Mouse (Mus musculus) embryonic facial prominence, embryonic 11.5 days (tissue): ENCODE measurements around the gene Drc3. TPM values are rescaled to one million over a fixed set of nuclear protein-coding genes. Genes with fewer than 3 reads are reported as not detected.

Experiments used
- ATAC-seq: fragments of 200-750 bp; cut with Nextera tagmentation; replicated peaks from 2 replicates; pipeline ENCODE4 v1.8.0; 2017; ENCODE audit warnings: low read depth; ENCODE audit not compliant: insufficient number of reproducible peaks, low FRiP score, low TSS enrichment
- DNase-seq: peaks from one replicate; pipeline ENCODE4 v3.0.0-alpha.2; 2015; ENCODE audit warnings: low spot score
- H3K27ac ChIP-seq: fragments of 300-500 bp; sonication (generic); replicated peaks from 2 replicates; pipeline ENCODE4 v1.5.1; 2014; ENCODE audit warnings: mild to moderate bottlenecking, low read depth, low read length, control low read depth
- H3K27me3 ChIP-seq: fragments of 300-500 bp; sonication (generic); 2 replicates; pipeline ENCODE4 v1.6.1; 2014; ENCODE audit warnings: mild to moderate bottlenecking, low read length, moderate library complexity, mixed read lengths; ENCODE audit not compliant: control insufficient read depth, insufficient read depth
- H3K36me3 ChIP-seq: fragments of 300-500 bp; sonication (generic); replicated peaks from 2 replicates; pipeline ENCODE4 v1.6.1; 2014; ENCODE audit warnings: low read depth, mild to moderate bottlenecking, low read length, moderate library complexity, mixed read lengths; ENCODE audit not compliant: control insufficient read depth, insufficient read depth
- H3K4me1 ChIP-seq: fragments of 300-500 bp; sonication (generic); 2 replicates; pipeline ENCODE4 v1.6.1; 2014; ENCODE audit warnings: low read length, mixed read lengths; ENCODE audit not compliant: control insufficient read depth, insufficient read depth
- H3K4me2 ChIP-seq: fragments of 300-500 bp; sonication (generic); 2 replicates; pipeline ENCODE4 v1.6.1; 2014; ENCODE audit warnings: low read depth, mild to moderate bottlenecking, control low read depth, low read length, moderate library complexity
- H3K4me3 ChIP-seq: fragments of 300-500 bp; sonication (generic); 2 replicates; pipeline ENCODE4 v1.5.1; 2014; ENCODE audit warnings: low read depth, low read length, control low read depth
- H3K9ac ChIP-seq: fragments of 300-500 bp; sonication (generic); replicated peaks from 2 replicates; pipeline ENCODE4 v1.6.1; 2014; ENCODE audit warnings: mild to moderate bottlenecking, control low read depth, low read length
- H3K9me3 ChIP-seq: fragments of 300-500 bp; sonication (generic); replicated peaks from 2 replicates; pipeline ENCODE4 v1.6.1; 2016; ENCODE audit warnings: mild to moderate bottlenecking, low read length, inconsistent platforms, mixed read lengths; ENCODE audit not compliant: control insufficient read depth
- WGBS: fragments of 180-500 bp; shearing (Covaris S2); extraction: QIAGEN DNeasy Blood & Tissue Kit; methylation state at CpG from one replicate; pipeline ENCODE4 v1.1.7; 2014; 5-methylcytosine and 5-hydroxymethylcytosine counted together
- polyA plus RNA-seq: library from polyadenylated mRNA; unstranded; fragments of >200 nt; fragmentation: Nextera tagmentation; extraction: Ambion mirVana; gene quantifications from 2 replicates; pipeline ENCODE4 v1.2.1, GENCODE M21; 2014

Gene Drc3
- polyA plus RNA-seq, 1 experiment from 2014 or later, result 2.2 TPM

- WGBS, result 80% methylated on average over 4 of the region's 4 CpGs
Measured at GRCm38 (mm10) chr11:60345868-60346267, 7.3 kb upstream of the Drc3 start.

GRCm38 (mm10) chr11:60346537-60346936 is 6.6 kb upstream of the Drc3 start:
- no peaks in the 10 kb centered on the region for H3K36me3 ChIP-seq
- ATAC-seq (no peak), DNase-seq (no peak)
- no peak overlapping the region for H3K4me3 ChIP-seq
- no peaks in the 10 kb centered on the region for H3K9me3 ChIP-seq
- H3K9ac ChIP-seq, result no peak overlapping the region
- WGBS, result 81% methylated on average over 4 of the region's 4 CpGs
- H3K27ac ChIP-seq, result no peak overlapping the region
- H3K27me3 ChIP-seq, result no peaks in the 10 kb centered on the region
- no peak overlapping the region for H3K4me2 ChIP-seq
- H3K4me1 ChIP-seq, result no peaks in the 10 kb centered on the region

More at GRCm38 (mm10) chr11:60345868-60346267, 7.3 kb upstream of the Drc3 start:
- no peak overlapping the region for H3K9ac ChIP-seq
- ATAC-seq (no peak), DNase-seq (no peak)
- no peak overlapping the region for H3K4me2 ChIP-seq
- H3K27ac ChIP-seq, result no peak overlapping the region
- no peaks in the 10 kb centered on the region for H3K9me3 ChIP-seq
- H3K27me3 ChIP-seq, result no peaks in the 10 kb centered on the region
- H3K36me3 ChIP-seq, result no peaks in the 10 kb centered on the region
- no peak overlapping the region for H3K4me3 ChIP-seq
- no peaks in the 10 kb centered on the region for H3K4me1 ChIP-seq

- Histone ChIP-seq H3K36me3 (no peaks in the 10 kb centered on the region), H3K9ac (no peak overlapping the region), H3K27ac (no peak overlapping the region), H3K4me2 (no peak overlapping the region), H3K9me3 (no peaks in the 10 kb centered on the region), H3K4me3 (no peak overlapping the region), H3K4me1 (no peaks in the 10 kb centered on the region), H3K27me3 (no peaks in the 10 kb centered on the region)
- no peak for ATAC-seq
- DNase-seq, result peak; percentile 16
- WGBS, result 60% methylated on average over 2 of the region's 2 CpGs
Measured at GRCm38 (mm10) chr11:60351388-60351787, 1.7 kb upstream of the Drc3 start.

- ATAC-seq (no peak), DNase-seq (no peak)
Measured at GRCm38 (mm10) chr11:60351925-60352371, 1.2 kb upstream of the Drc3 start.

GRCm38 (mm10) chr11:60355952-60356351 is 2.8 kb downstream of the Drc3 start:
- Histone ChIP-seq H3K9ac (no peak overlapping the region), H3K27me3 (no peaks in the 10 kb centered on the region), H3K9me3 (no peaks in the 10 kb centered on the region), H3K36me3 (no peaks in the 10 kb centered on the region), H3K4me2 (no peak overlapping the region), H3K4me3 (no peak overlapping the region), H3K27ac (no peak overlapping the region), H3K4me1 (no peaks in the 10 kb centered on the region)
- ATAC-seq (no peak), DNase-seq (no peak)
- WGBS, result 94% methylated on average over 2 of the region's 2 CpGs

More at GRCm38 (mm10) chr11:60351925-60352371, 1.2 kb upstream of the Drc3 start:
- peak overlapping the region; percentile 85 for H3K4me2 ChIP-seq
- no peaks in the 10 kb centered on the region for H3K9me3 ChIP-seq
- H3K27ac ChIP-seq, result no peak overlapping the region
- WGBS, result 19% methylated on average over 11 of the region's 11 CpGs
- H3K27me3 ChIP-seq, result no peaks in the 10 kb centered on the region
- peak overlapping the region; percentile 75 for H3K4me3 ChIP-seq
- H3K36me3 ChIP-seq, result no peaks in the 10 kb centered on the region
- H3K9ac ChIP-seq, result peak overlapping the region; percentile 67
- no peaks in the 10 kb centered on the region for H3K4me1 ChIP-seq

GRCm38 (mm10) chr11:60357116-60357515 is 4.0 kb downstream of the Drc3 start:
- DNase-seq (no peak), ATAC-seq (no peak)
- Histone ChIP-seq H3K27ac (no peak overlapping the region), H3K9ac (no peak overlapping the region), H3K27me3 (no peaks in the 10 kb centered on the region), H3K36me3 (no peaks in the 10 kb centered on the region), H3K4me3 (no peak overlapping the region), H3K4me2 (no peak overlapping the region), H3K4me1 (no peaks in the 10 kb centered on the region), H3K9me3 (no peaks in the 10 kb centered on the region)
- WGBS, result 50% methylated on average over 1 of the region's 1 CpGs

GRCm38 (mm10) chr11:60358548-60358947 is 5.4 kb downstream of the Drc3 start:
- WGBS, result 80% methylated on average over 7 of the region's 7 CpGs

GRCm38 (mm10) chr11:60359138-60359537 is 6.0 kb downstream of the Drc3 start:
- Histone ChIP-seq H3K9me3 (no peaks in the 10 kb centered on the region), H3K27ac (no peak overlapping the region), H3K9ac (no peak overlapping the region), H3K4me3 (no peak overlapping the region), H3K4me2 (no peak overlapping the region), H3K36me3 (no peaks in the 10 kb centered on the region), H3K4me1 (no peaks in the 10 kb centered on the region), H3K27me3 (no peaks in the 10 kb centered on the region)
- 68% methylated on average over 5 of the region's 5 CpGs for WGBS
- ATAC-seq (no peak), DNase-seq (no peak)

More at GRCm38 (mm10) chr11:60358548-60358947, 5.4 kb downstream of the Drc3 start:
- Histone ChIP-seq H3K27me3 (no peaks in the 10 kb centered on the region), H3K9me3 (no peaks in the 10 kb centered on the region), H3K4me2 (no peak overlapping the region), H3K36me3 (no peaks in the 10 kb centered on the region), H3K9ac (no peak overlapping the region), H3K27ac (no peak overlapping the region), H3K4me1 (no peaks in the 10 kb centered on the region), H3K4me3 (no peak overlapping the region)
- no peak for ATAC-seq
- DNase-seq, result no peak
